Mouse (Mus musculus): ENCODE data around the gene Chchd4.

Gene Chchd4

GRCm38 (mm10) chr6:91472868-91473804 is at the start of gene Chchd4, which contains the start of gene Tmem43:
TSS of gene Chchd4 (minus strand) at chr6:91473546.
TSS of gene Tmem43 (plus strand) at chr6:91473703.
- DNase-seq: peak; percentile 98

GRCm38 (mm10) chr6:91522816-91523215 is 49.5 kb upstream of the Chchd4 start:
- DNase-seq: no peak

- no peak for DNase-seq
Observed at GRCm38 (mm10) chr6:91518454-91519020, 45.2 kb upstream of the Chchd4 start.

- DNase-seq: peak; percentile 98
Observed at GRCm38 (mm10) chr6:91515545-91516449, 42.5 kb upstream of the Chchd4 start, which contains the start of the genes Xpc and Lsm3. TSS of gene Xpc (minus strand) at chr6:91515888. TSS of gene Lsm3 (plus strand) at chr6:91515928.

- DNase-seq: no peak
Observed at GRCm38 (mm10) chr6:91514737-91515362, 41.5 kb upstream of the Chchd4 start.

GRCm38 (mm10) chr6:91514135-91514534 is 40.8 kb upstream of the Chchd4 start:
- DNase-seq: no peak

- DNase-seq: no peak
Observed at GRCm38 (mm10) chr6:91510211-91510610, 36.9 kb upstream of the Chchd4 start.

- DNase-seq: peak; percentile 50
Observed at GRCm38 (mm10) chr6:91509326-91509725, 36.0 kb upstream of the Chchd4 start.

GRCm38 (mm10) chr6:91508041-91508440 is 34.7 kb upstream of the Chchd4 start:
- DNase-seq: no peak

GRCm38 (mm10) chr6:91506036-91506435 is 32.7 kb upstream of the Chchd4 start:
- no peak for DNase-seq

GRCm38 (mm10) chr6:91503302-91503701 is 30.0 kb upstream of the Chchd4 start:
- DNase-seq: no peak

- DNase-seq: no peak
Observed at GRCm38 (mm10) chr6:91494526-91494925, 21.2 kb upstream of the Chchd4 start.

- DNase-seq: no peak
Observed at GRCm38 (mm10) chr6:91493053-91493452, 19.7 kb upstream of the Chchd4 start.

- no peak for DNase-seq
Observed at GRCm38 (mm10) chr6:91491004-91491403, 17.7 kb upstream of the Chchd4 start.

- DNase-seq: no peak
Observed at GRCm38 (mm10) chr6:91489872-91490271, 16.5 kb upstream of the Chchd4 start.

GRCm38 (mm10) chr6:91488496-91489212 is 15.3 kb upstream of the Chchd4 start:
- no peak for DNase-seq

- no peak for DNase-seq
Observed at GRCm38 (mm10) chr6:91486736-91487453, 13.5 kb upstream of the Chchd4 start.

GRCm38 (mm10) chr6:91483371-91483770 is 10.0 kb upstream of the Chchd4 start:
- no peak for DNase-seq

GRCm38 (mm10) chr6:91476541-91476940 is 3.2 kb upstream of the Chchd4 start:
- no peak for DNase-seq

- peak; percentile 21 for DNase-seq
Observed at GRCm38 (mm10) chr6:91474441-91475190, 1.3 kb upstream of the Chchd4 start.

All from cerebellum, adult 11 months (tissue).